Mouse (Mus musculus): ENCODE data around the gene Rfx6. TPM values are rescaled to one million over a fixed set of nuclear protein-coding genes. Genes with fewer than 3 reads are reported as not detected.

Gene Rfx6
- polyA plus RNA-seq, 1 experiment from 2014 or later, result 0.31 TPM

GRCm38 (mm10) chr10:51769252-51769651 lies 91.7 kb downstream of the Rfx6 start:
- H3K4me2 ChIP-seq (replicated peaks; ENCODE audit: low read depth), result no peak overlapping the region
- no peak overlapping the region for H3K4me3 ChIP-seq (ENCODE audit: low read depth, low read length)
- no peak overlapping the region for H3K9ac ChIP-seq (ENCODE audit: low read depth, low read length)
- no peak for ATAC-seq
- WGBS, result 10% methylated on average over 7 of the region's 7 CpGs
- no peaks in the 10 kb centered on the region for H3K27me3 ChIP-seq (replicated peaks; ENCODE audit: control insufficient read depth, insufficient read depth, low read length)
- no peaks in the 10 kb centered on the region for H3K4me1 ChIP-seq (replicated peaks; ENCODE audit: control insufficient read depth, insufficient read depth, low read length)
- no peak for TF ChIP-seq CTCF (IDR thresholded peaks at IDR 0.05; ENCODE audit: low read depth)
- no peaks in the 10 kb centered on the region for H3K9me3 ChIP-seq (ENCODE audit: control insufficient read depth)
- H3K27ac ChIP-seq (ENCODE audit: low read depth, low read length), result no peak overlapping the region
- no peaks in the 10 kb centered on the region for H3K36me3 ChIP-seq (ENCODE audit: control insufficient read depth, insufficient read depth)

GRCm38 (mm10) chr10:51779648-51780047 lies 102.1 kb downstream of the Rfx6 start:
- no peak overlapping the region for H3K27ac ChIP-seq (ENCODE audit: low read depth, low read length)
- H3K4me1 ChIP-seq (replicated peaks; ENCODE audit: control insufficient read depth, insufficient read depth, low read length), result no peaks in the 10 kb centered on the region
- 49% methylated on average over 2 of the region's 2 CpGs for WGBS
- peak; percentile 64 for TF ChIP-seq CTCF (IDR thresholded peaks at IDR 0.05; ENCODE audit: low read depth)
- no peak overlapping the region for H3K4me3 ChIP-seq (ENCODE audit: low read depth, low read length)
- H3K4me2 ChIP-seq (replicated peaks; ENCODE audit: low read depth), result no peak overlapping the region
- no peaks in the 10 kb centered on the region for H3K27me3 ChIP-seq (replicated peaks; ENCODE audit: control insufficient read depth, insufficient read depth, low read length)
- no peak overlapping the region for H3K9ac ChIP-seq (ENCODE audit: low read depth, low read length)
- H3K36me3 ChIP-seq (ENCODE audit: control insufficient read depth, insufficient read depth), result no peaks in the 10 kb centered on the region
- no peak for ATAC-seq
- H3K9me3 ChIP-seq (ENCODE audit: control insufficient read depth), result no peaks in the 10 kb centered on the region

Other genes starting within 250 kb of the Rfx6 start
- 0.13 and 0.65 TPM in 2 replicates for gene Gm49339, start 197.1 kb upstream of the Rfx6 start, polyA plus RNA-seq (2015; fragmentation: Nextera tagmentation; extraction: Ambion mirVana)
- 1.2 and 1.5 TPM in 2 replicates for gene Lilr4b, start 197.1 kb upstream of the Rfx6 start, polyA plus RNA-seq (2015; fragmentation: Nextera tagmentation; extraction: Ambion mirVana)
- gene Lilrb4a, start 186.8 kb upstream of the Rfx6 start, polyA plus RNA-seq (2015; fragmentation: Nextera tagmentation; extraction: Ambion mirVana), result 1.4 and 2.2 TPM in 2 replicates
- 5.7 and 7.0 TPM in 2 replicates for gene Fam162b, start 87.2 kb upstream of the Rfx6 start, polyA plus RNA-seq (2015; fragmentation: Nextera tagmentation; extraction: Ambion mirVana)
- 0.07 TPM in 1 of 2 replicates, not detected in the other for gene Gprc6a, start 46.3 kb upstream of the Rfx6 start, polyA plus RNA-seq (2015; fragmentation: Nextera tagmentation; extraction: Ambion mirVana)